Mouse (Mus musculus): ENCODE measurements around the gene Rapgef5.

- TF ChIP-seq TAL1 (IDR thresholded peaks at IDR 0.05; ENCODE audit: low read length) = no peak
- no peak for TF ChIP-seq GATA1 (IDR thresholded peaks at IDR 0.05; ENCODE audit: low read length)
Measured at GRCm38 (mm10) chr12:117761698-117762097, 245.4 kb downstream of the Rapgef5 start.
